In genomic region chr2:33217425-33217794, GRCm38 (mm10) we compare ENCODE assay signal across 8 mouse cellular contexts. TPM values are rescaled to one million over a fixed set of nuclear protein-coding genes. Genes with fewer than 3 reads are reported as not detected.
DNase-seq lines count a peak whose midpoint lies in the region; ATAC-seq and TF ChIP-seq lines count a peak whose summit lies in the region.

No protein-coding gene starts in this region.

- H3K4me3 ChIP-seq in lung, embryonic 16.5 days (ENCODE audit: low read length) = peak overlapping the region; percentile 61
- no peak overlapping the region for H3K4me3 ChIP-seq in forebrain, embryonic 15.5 days
- peak overlapping the region; percentile 60 for H3K4me3 ChIP-seq in limb, embryonic 14.5 days (replicated peaks; ENCODE audit: low read length)

- 40% methylated on average over 3 of the region's 3 CpGs for WGBS in lung, embryonic 16.5 days
- WGBS in forebrain, embryonic 15.5 days = 39% methylated on average over 3 of the region's 3 CpGs
- WGBS in limb, embryonic 14.5 days = 40% methylated on average over 3 of the region's 3 CpGs

- peak overlapping the region; percentile 74 for H3K9ac ChIP-seq in lung, embryonic 16.5 days (ENCODE audit: low read length)
- peak overlapping the region; percentile 45; the same call in 1 of the 2 replicates for H3K9ac ChIP-seq in forebrain, embryonic 15.5 days (replicated peaks)
- peak overlapping the region; percentile 74 for H3K9ac ChIP-seq in limb, embryonic 14.5 days (ENCODE audit: low read depth, low read length, severe bottlenecking)

- no peaks in the 10 kb centered on the region for H3K27me3 ChIP-seq in lung, embryonic 16.5 days (ENCODE audit: control insufficient read depth, insufficient read depth, low read depth, low read length)
- H3K27me3 ChIP-seq in forebrain, embryonic 15.5 days = no peaks in the 10 kb centered on the region
- no peaks in the 10 kb centered on the region for H3K27me3 ChIP-seq in limb, embryonic 14.5 days (ENCODE audit: control insufficient read depth, insufficient read depth, low read length)

- DNase-seq in lung, postnatal 4 days = no peak
- DNase-seq in limb, embryonic 14.5 days (ENCODE audit: low spot score) = no peak
- peak; percentile 49 to 54 for DNase-seq in thymus, postnatal 10 days (ENCODE audit: low spot score in 2 of 2)
- no peak for DNase-seq in cerebellum, adult 18-20 months
- DNase-seq in cerebellum, postnatal 4 days (ENCODE audit: low spot score in 2 of 2) = no peak
- no peak for DNase-seq in spleen, postnatal 14 days (ENCODE audit: low spot score in 2 of 2)

- no peak for TF ChIP-seq POLR2A in limb, embryonic 14.5 days (IDR thresholded peaks at IDR 0.05; ENCODE audit: borderline replicate concordance, extremely low read depth, insufficient read depth, insufficient read length)

- no peaks in the 10 kb centered on the region for H3K36me3 ChIP-seq in lung, embryonic 16.5 days (ENCODE audit: control insufficient read depth, insufficient read depth, low read length)
- H3K36me3 ChIP-seq in forebrain, embryonic 15.5 days = no peaks in the 10 kb centered on the region
- peaks cover 19% of the 10 kb centered on the region for H3K36me3 ChIP-seq in limb, embryonic 14.5 days (ENCODE audit: control insufficient read depth, insufficient read depth, low read length)

- H3K9me3 ChIP-seq in lung, embryonic 16.5 days (ENCODE audit: control insufficient read depth, low read length) = no peaks in the 10 kb centered on the region
- no peaks in the 10 kb centered on the region for H3K9me3 ChIP-seq in forebrain, embryonic 15.5 days
- H3K9me3 ChIP-seq in limb, embryonic 14.5 days (ENCODE audit: control insufficient read depth, low read length) = no peaks in the 10 kb centered on the region

- H3K4me2 ChIP-seq in lung, embryonic 16.5 days (ENCODE audit: low read depth, low read length) = peak overlapping the region; percentile 89
- peak overlapping the region; percentile 51 for H3K4me2 ChIP-seq in forebrain, embryonic 15.5 days (replicated peaks)
- H3K4me2 ChIP-seq in limb, embryonic 14.5 days (replicated peaks; ENCODE audit: low read depth, low read length, severe bottlenecking) = peak overlapping the region; percentile 85

- H3K4me1 ChIP-seq in lung, embryonic 16.5 days (replicated peaks; ENCODE audit: control insufficient read depth, insufficient read depth, low read length) = peaks cover 35% of the 10 kb centered on the region
- H3K4me1 ChIP-seq in forebrain, embryonic 15.5 days = peaks cover 35% of the 10 kb centered on the region
- peaks cover 53% of the 10 kb centered on the region for H3K4me1 ChIP-seq in limb, embryonic 14.5 days (ENCODE audit: control insufficient read depth, insufficient read depth, low read length)

- no peak overlapping the region for H3K27ac ChIP-seq in lung, embryonic 16.5 days (ENCODE audit: low read length)
- 0 out of 2 replicates have a peak overlapping the region, but pooled peaks have one; percentile 70 for H3K27ac ChIP-seq in forebrain, embryonic 15.5 days (replicated peaks)
- H3K27ac ChIP-seq in limb, embryonic 14.5 days (replicated peaks; ENCODE audit: low read depth, low read length) = no peak overlapping the region

- no peak for ATAC-seq in lung, embryonic 16.5 days (ENCODE audit: low read depth)
- ATAC-seq in forebrain, embryonic 15.5 days (replicated peaks) = no peak
- no peak for ATAC-seq in limb, embryonic 14.5 days (ENCODE audit: low FRiP score, low read depth)

RNA-seq across cellular contexts. Expression of gene Angptl2, which starts 1.5 kb away (rescaled TPM):
- polyA plus RNA-seq in lung, embryonic 16.5 days (2015; fragmentation: Nextera tagmentation; extraction: Ambion mirVana) = 35.8 TPM in 2 replicates
- 10.0 and 10.8 TPM in 2 replicates for polyA plus RNA-seq in forebrain, embryonic 15.5 days (2015; fragmentation: Nextera tagmentation; extraction: Ambion mirVana)
- 104 and 123 TPM in 2 replicates for polyA plus RNA-seq in limb, embryonic 14.5 days (2012; rRNA removed)
- 67.2 and 70.3 TPM in 2 replicates for polyA plus RNA-seq in limb, embryonic 14.5 days (2014; fragmentation: Nextera tagmentation; extraction: Ambion mirVana)

Comparison
In these comparisons a context has a peak if more than half of its experiments do, and no peak if none do; other contexts are left out.
1. DNase-seq: peak in thymus, postnatal 10 days (2 of 2); none in lung, postnatal 4 days (0 of 2), limb, embryonic 14.5 days (single experiment), cerebellum, adult 18-20 months (0 of 2), cerebellum, postnatal 4 days (0 of 2) and spleen, postnatal 14 days (0 of 2).
2. Peak in every context shown above with its lines, with median percentiles within 50 percentile points of each other: H3K4me2 ChIP-seq and H3K9ac ChIP-seq.